Mouse (Mus musculus): ENCODE measurements around the gene Rims1.

GRCm38 (mm10) chr1:22410173-22410572 lies 395.6 kb downstream of the Rims1 start:
- no peak for TF ChIP-seq CTCF (IDR thresholded peaks at IDR 0.05; ENCODE audit: insufficient read depth, low read depth, low read length)
- no peak for TF ChIP-seq POLR2A (IDR thresholded peaks at IDR 0.05; ENCODE audit: insufficient read depth, low read depth, low read length)

Measured in olfactory bulb, adult 2 months (tissue).